Mouse (Mus musculus): Measurements from ENCODE around the gene Ctsa. TPM values are rescaled to one million over a fixed set of nuclear protein-coding genes. Genes with fewer than 3 reads are reported as not detected.
A peak's percentile ranks its signal among the peaks of the same experiment; 100 is the strongest.

The Ctsa gene
- polyA plus RNA-seq, 1 experiment from 2014 or later, result 1,079 TPM

DNA sequence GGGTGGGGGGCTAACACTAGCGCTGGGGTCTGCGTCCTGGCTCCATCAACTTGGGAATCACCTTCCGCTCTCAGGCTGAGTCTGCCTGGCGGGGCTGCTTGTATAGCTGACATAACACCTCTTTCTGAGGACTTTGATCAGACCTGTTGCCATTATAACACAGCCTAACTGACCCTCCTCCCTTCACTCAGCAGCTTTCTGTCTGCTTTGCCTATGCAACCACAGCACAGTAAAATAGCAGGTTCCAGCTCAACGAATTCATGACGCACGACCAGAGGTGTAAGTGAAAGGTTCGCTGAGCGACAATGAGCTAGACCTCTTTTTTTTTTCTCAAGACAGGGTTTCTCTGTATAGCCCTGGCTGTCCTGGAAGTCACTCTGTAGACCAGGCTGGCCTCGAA lies 1.6 kb upstream of the Ctsa start:
- Histone ChIP-seq H3K36me3 (ENCODE audit: control insufficient read depth, insufficient read depth) (peaks cover 22% of the 10 kb centered on the region), H3K4me1 (replicated peaks; ENCODE audit: control insufficient read depth, insufficient read depth, low read length) (0 out of 2 replicates have a peak, but pooled peaks cover 3% of the 10 kb centered on the region), H3K4me3 (ENCODE audit: low read depth, low read length) (no peak overlapping the region), H3K4me2 (replicated peaks; ENCODE audit: low read depth) (no peak overlapping the region), H3K9me3 (ENCODE audit: control insufficient read depth) (no peaks in the 10 kb centered on the region), H3K27ac (ENCODE audit: low read depth, low read length) (no peak overlapping the region; the same call in 1 of the 2 replicates), H3K27me3 (replicated peaks; ENCODE audit: control insufficient read depth, insufficient read depth, low read length) (no peaks in the 10 kb centered on the region), H3K9ac (ENCODE audit: low read depth, low read length) (no peak overlapping the region)
- ATAC-seq, result peak; percentile 22; the same call in 1 of the 2 replicates
- WGBS, result 66% methylated on average over 10 of the region's 10 CpGs
- TF ChIP-seq CTCF (IDR thresholded peaks at IDR 0.05; ENCODE audit: low read depth), result no peak

DNA sequence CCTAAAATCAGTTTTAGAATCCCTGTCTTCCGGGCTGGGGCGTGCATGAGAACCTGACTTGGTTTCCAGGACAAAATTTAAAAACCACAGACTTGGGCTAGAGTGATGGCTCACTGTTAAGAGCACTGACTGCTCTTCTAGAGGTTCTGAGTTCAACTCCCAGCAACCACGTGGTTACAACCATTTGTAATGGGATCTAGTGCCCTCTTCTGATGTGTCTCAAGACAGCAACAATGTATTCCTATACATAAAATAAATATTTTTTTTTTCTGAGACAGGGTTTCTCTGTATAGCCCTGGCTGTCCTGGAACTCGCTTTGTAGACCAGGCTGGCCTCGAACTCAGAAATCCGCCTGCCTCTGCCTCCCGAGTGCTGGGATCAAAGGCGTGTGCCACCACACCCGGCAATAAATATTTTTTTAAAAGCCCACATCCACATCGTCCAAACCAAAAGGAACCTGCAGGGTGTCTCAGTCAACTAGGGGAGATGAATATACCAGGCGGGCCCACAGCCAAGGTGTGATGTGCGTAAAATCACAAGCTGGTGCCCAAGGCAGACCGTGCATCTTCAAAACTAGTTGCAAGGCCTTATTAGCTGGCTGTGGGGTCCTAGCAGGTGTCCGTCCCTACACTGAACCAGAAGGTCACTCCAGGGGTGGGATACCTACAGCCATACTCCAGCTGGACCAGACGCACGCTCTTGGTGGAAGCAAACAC lies 483 bp upstream of the Ctsa start:
- ATAC-seq, result no peak
- no peak for TF ChIP-seq CTCF (IDR thresholded peaks at IDR 0.05; ENCODE audit: low read depth)
- Histone ChIP-seq H3K27ac (ENCODE audit: low read depth, low read length) (peak overlapping the region; percentile 83), H3K9me3 (ENCODE audit: control insufficient read depth) (no peaks in the 10 kb centered on the region), H3K4me2 (replicated peaks; ENCODE audit: low read depth) (peak overlapping the region; percentile 92), H3K4me1 (replicated peaks; ENCODE audit: control insufficient read depth, insufficient read depth, low read length) (0 out of 2 replicates have a peak, but pooled peaks cover 3% of the 10 kb centered on the region), H3K27me3 (replicated peaks; ENCODE audit: control insufficient read depth, insufficient read depth, low read length) (no peaks in the 10 kb centered on the region), H3K4me3 (ENCODE audit: low read depth, low read length) (no peak overlapping the region), H3K36me3 (ENCODE audit: control insufficient read depth, insufficient read depth) (peaks cover 21% of the 10 kb centered on the region), H3K9ac (ENCODE audit: low read depth, low read length) (peak overlapping the region; percentile 61)
- WGBS, result 53% methylated on average over 16 of the region's 16 CpGs

DNA sequence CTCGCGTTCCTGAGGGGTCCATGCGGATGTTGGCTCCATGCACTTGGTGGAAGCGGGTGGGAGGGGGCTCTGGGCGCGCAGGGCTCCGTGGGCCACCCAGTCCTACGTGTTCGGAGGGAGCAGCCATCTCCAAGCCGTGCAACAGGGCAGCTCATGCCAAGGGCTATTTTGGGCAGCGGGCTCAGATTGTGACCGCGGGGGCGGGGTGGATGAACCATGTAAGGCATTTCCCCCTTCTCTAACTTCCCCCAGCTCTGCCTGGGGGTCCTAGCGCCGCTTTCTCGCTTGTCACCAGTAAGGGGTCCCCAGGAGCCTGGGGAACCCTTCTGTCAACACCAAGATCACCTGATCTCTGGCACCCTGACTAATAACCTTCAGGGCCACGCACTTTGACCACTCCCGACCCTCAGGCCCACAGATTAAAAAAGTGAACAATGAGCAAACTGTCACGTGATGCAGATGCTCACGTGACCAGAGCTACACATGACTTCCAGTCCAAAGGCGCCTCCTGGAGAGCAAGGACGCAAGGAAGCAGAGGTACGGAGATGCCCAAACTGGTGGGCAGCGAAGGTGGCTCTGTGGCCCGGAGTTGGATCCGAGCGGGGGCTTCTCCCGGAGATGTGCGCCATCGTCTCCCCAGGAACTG lies 764 bp downstream of the Ctsa start, which contains the start of gene Neurl2:
Gene Neurl2, minus strand, starts transcription at position 143 of the 646 bp plus-strand sequence.
- Histone ChIP-seq H3K9me3 (ENCODE audit: control insufficient read depth) (no peaks in the 10 kb centered on the region), H3K9ac (ENCODE audit: low read depth, low read length) (peak within 1 kb of the TSS; percentile 61), H3K27ac (ENCODE audit: low read depth, low read length) (peak within 1 kb of the TSS; percentile 83), H3K4me2 (replicated peaks; ENCODE audit: low read depth) (peak within 1 kb of the TSS; percentile 92), H3K4me1 (replicated peaks; ENCODE audit: control insufficient read depth, insufficient read depth, low read length) (0 out of 2 replicates have a peak, but pooled peaks cover 3% of the 10 kb centered on the region), H3K36me3 (ENCODE audit: control insufficient read depth, insufficient read depth) (peaks cover 23% of the 10 kb centered on the region), H3K4me3 (ENCODE audit: low read depth, low read length) (peak within 1 kb of the TSS; percentile 57), H3K27me3 (replicated peaks; ENCODE audit: control insufficient read depth, insufficient read depth, low read length) (no peaks in the 10 kb centered on the region)
- ATAC-seq, result peak; percentile 52
- WGBS, result under 1% methylated on average over 30 of the region's 31 CpGs
- peak; percentile 48 for TF ChIP-seq CTCF (IDR thresholded peaks at IDR 0.05; ENCODE audit: low read depth)

DNA sequence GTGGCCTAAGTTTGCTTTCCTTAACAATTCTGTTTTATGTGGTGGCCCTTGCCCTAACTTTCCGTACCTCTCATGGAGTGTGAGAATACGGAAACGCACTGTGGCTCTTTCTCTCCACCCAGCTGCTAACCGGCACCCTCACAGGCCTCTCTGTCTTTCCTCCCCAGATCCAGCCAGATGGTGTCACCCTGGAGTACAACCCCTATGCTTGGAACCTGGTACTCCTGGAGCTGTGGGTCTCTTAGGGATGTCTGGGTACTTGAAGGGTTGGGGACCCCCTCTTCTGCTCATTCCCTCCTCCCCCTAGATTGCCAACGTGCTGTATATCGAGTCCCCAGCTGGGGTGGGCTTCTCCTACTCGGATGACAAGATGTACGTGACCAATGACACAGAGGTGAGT lies 1.9 kb downstream of the Ctsa start:
- H3K36me3 ChIP-seq (ENCODE audit: control insufficient read depth, insufficient read depth), result peaks cover 34% of the 10 kb centered on the region
- H3K4me1 ChIP-seq (replicated peaks; ENCODE audit: control insufficient read depth, insufficient read depth, low read length), result 0 out of 2 replicates have a peak, but pooled peaks cover 3% of the 10 kb centered on the region
- H3K27me3 ChIP-seq (replicated peaks; ENCODE audit: control insufficient read depth, insufficient read depth, low read length), result no peaks in the 10 kb centered on the region
- no peaks in the 10 kb centered on the region for H3K9me3 ChIP-seq (ENCODE audit: control insufficient read depth)
- H3K27ac ChIP-seq (ENCODE audit: low read depth, low read length), result peak overlapping the region; percentile 83
- peak; percentile 49 for TF ChIP-seq CTCF (IDR thresholded peaks at IDR 0.05; ENCODE audit: low read depth)
- ATAC-seq, result no peak
- 39% methylated on average over 8 of the region's 8 CpGs for WGBS
- peak overlapping the region; percentile 57 for H3K4me3 ChIP-seq (ENCODE audit: low read depth, low read length)
- peak overlapping the region; percentile 92 for H3K4me2 ChIP-seq (replicated peaks; ENCODE audit: low read depth)
- peak overlapping the region; percentile 61 for H3K9ac ChIP-seq (ENCODE audit: low read depth, low read length)

DNA sequence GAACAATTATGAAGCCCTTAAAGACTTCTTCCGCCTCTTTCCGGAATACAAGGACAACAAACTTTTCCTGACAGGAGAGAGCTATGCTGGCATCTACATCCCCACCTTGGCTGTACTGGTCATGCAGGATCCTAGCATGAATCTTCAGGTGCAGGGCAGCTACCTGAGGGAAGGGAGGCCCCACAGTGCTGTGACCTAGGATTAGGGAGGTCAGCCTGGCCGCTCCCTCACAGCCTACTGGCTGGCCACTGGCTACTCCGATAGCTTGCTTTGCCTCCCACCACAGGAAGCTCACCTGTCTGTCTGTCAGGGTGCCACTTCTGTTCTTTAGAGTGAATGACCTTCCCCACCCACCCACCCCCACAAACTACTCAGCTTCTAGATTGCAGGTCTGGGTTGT lies 2.5 kb downstream of the Ctsa start:
- peak overlapping the region; percentile 61; the same call in 1 of the 2 replicates for H3K9ac ChIP-seq (ENCODE audit: low read depth, low read length)
- H3K27ac ChIP-seq (ENCODE audit: low read depth, low read length), result no peak overlapping the region
- no peak for ATAC-seq
- 0 out of 2 replicates have a peak, but pooled peaks cover 3% of the 10 kb centered on the region for H3K4me1 ChIP-seq (replicated peaks; ENCODE audit: control insufficient read depth, insufficient read depth, low read length)
- no peak for TF ChIP-seq CTCF (IDR thresholded peaks at IDR 0.05; ENCODE audit: low read depth)
- peak overlapping the region; percentile 92 for H3K4me2 ChIP-seq (replicated peaks; ENCODE audit: low read depth)
- no peaks in the 10 kb centered on the region for H3K27me3 ChIP-seq (replicated peaks; ENCODE audit: control insufficient read depth, insufficient read depth, low read length)
- 78% methylated on average over 4 of the region's 4 CpGs for WGBS
- H3K9me3 ChIP-seq (ENCODE audit: control insufficient read depth), result no peaks in the 10 kb centered on the region
- peak overlapping the region; percentile 57 for H3K4me3 ChIP-seq (ENCODE audit: low read depth, low read length)
- peaks cover 40% of the 10 kb centered on the region for H3K36me3 ChIP-seq (ENCODE audit: control insufficient read depth, insufficient read depth)

DNA sequence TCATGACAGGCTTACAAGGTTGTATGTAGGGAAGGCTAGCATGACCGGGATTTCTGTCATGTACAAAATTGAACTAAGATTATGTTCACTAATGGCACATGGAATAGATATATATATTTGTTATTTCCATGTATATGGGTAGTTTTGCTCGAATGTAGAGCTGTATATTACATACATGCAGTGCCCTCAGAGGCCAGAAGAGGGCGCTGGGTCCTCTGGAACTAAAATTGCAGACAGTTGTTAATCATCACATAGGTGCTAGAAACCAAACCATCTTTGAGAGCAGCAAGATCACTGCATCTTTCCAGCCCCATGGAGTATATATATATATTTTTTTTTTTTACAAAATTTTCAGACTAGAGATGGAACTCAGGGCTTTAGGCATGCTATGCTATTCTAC lies 13.1 kb downstream of the Ctsa start:
- 53% methylated on average over 3 of the region's 3 CpGs for WGBS
- Histone ChIP-seq H3K36me3 (ENCODE audit: control insufficient read depth, insufficient read depth) (no peaks in the 10 kb centered on the region; the same call in 1 of the 2 replicates), H3K9ac (ENCODE audit: low read depth, low read length) (no peak overlapping the region), H3K9me3 (ENCODE audit: control insufficient read depth) (no peaks in the 10 kb centered on the region), H3K4me1 (replicated peaks; ENCODE audit: control insufficient read depth, insufficient read depth, low read length) (no peaks in the 10 kb centered on the region), H3K27me3 (replicated peaks; ENCODE audit: control insufficient read depth, insufficient read depth, low read length) (no peaks in the 10 kb centered on the region), H3K27ac (ENCODE audit: low read depth, low read length) (no peak overlapping the region), H3K4me3 (ENCODE audit: low read depth, low read length) (no peak overlapping the region), H3K4me2 (replicated peaks; ENCODE audit: low read depth) (no peak overlapping the region)
- peak; percentile 61 for TF ChIP-seq CTCF (IDR thresholded peaks at IDR 0.05; ENCODE audit: low read depth)
- ATAC-seq, result no peak

Measured in intestine, postnatal 0 days (tissue).